Mouse (Mus musculus) ES-CJ7 (cell line): ENCODE data around the gene Maml3.
A peak's percentile ranks its signal among the peaks of the same experiment; 100 is the strongest.

Experiments
- DNase-seq: peaks from one replicate; pipeline ENCODE4 v3.0.0; 2011; ENCODE audit warnings: low read depth, low spot score

The Maml3 gene

GRCm38 (mm10) chr3:51745162-51745561, 359.7 kb downstream of the Maml3 start:
- no peak for DNase-seq

GRCm38 (mm10) chr3:51744339-51744759, 360.5 kb downstream of the Maml3 start:
- DNase-seq, result no peak

GRCm38 (mm10) chr3:51742405-51742804, 362.5 kb downstream of the Maml3 start:
- no peak for DNase-seq

GRCm38 (mm10) chr3:51741824-51742223, 363.1 kb downstream of the Maml3 start:
- no peak for DNase-seq

GRCm38 (mm10) chr3:51739835-51740112, 365.1 kb downstream of the Maml3 start:
- DNase-seq, result no peak

GRCm38 (mm10) chr3:51739049-51739834, 365.6 kb downstream of the Maml3 start:
- peak; percentile 22 for DNase-seq

- DNase-seq, result no peak
Measured at GRCm38 (mm10) chr3:51733685-51734084, 371.2 kb downstream of the Maml3 start.

- no peak for DNase-seq
Measured at GRCm38 (mm10) chr3:51731949-51732636, 372.8 kb downstream of the Maml3 start.

GRCm38 (mm10) chr3:51730662-51731061, 374.2 kb downstream of the Maml3 start:
- DNase-seq, result no peak

GRCm38 (mm10) chr3:51729109-51729918, 375.6 kb downstream of the Maml3 start:
- DNase-seq, result no peak

GRCm38 (mm10) chr3:51728456-51728855, 376.4 kb downstream of the Maml3 start:
- no peak for DNase-seq

GRCm38 (mm10) chr3:51727968-51728367, 376.9 kb downstream of the Maml3 start:
- no peak for DNase-seq

GRCm38 (mm10) chr3:51727487-51727886, 377.4 kb downstream of the Maml3 start:
- DNase-seq, result no peak

- no peak for DNase-seq
Measured at GRCm38 (mm10) chr3:51726257-51726656, 378.6 kb downstream of the Maml3 start.

GRCm38 (mm10) chr3:51719982-51720381, 384.9 kb downstream of the Maml3 start:
- DNase-seq, result no peak

- DNase-seq, result no peak
Measured at GRCm38 (mm10) chr3:51719373-51719772, 385.5 kb downstream of the Maml3 start.

- no peak for DNase-seq
Measured at GRCm38 (mm10) chr3:51717909-51718308, 387.0 kb downstream of the Maml3 start.

- DNase-seq, result no peak
Measured at GRCm38 (mm10) chr3:51717455-51717854, 387.4 kb downstream of the Maml3 start.

- DNase-seq, result no peak
Measured at GRCm38 (mm10) chr3:51714469-51714868, 390.4 kb downstream of the Maml3 start.

GRCm38 (mm10) chr3:51713233-51713632, 391.6 kb downstream of the Maml3 start:
- DNase-seq, result no peak

GRCm38 (mm10) chr3:51712382-51712781, 392.5 kb downstream of the Maml3 start:
- DNase-seq, result no peak

GRCm38 (mm10) chr3:51708746-51709411, 396.0 kb downstream of the Maml3 start:
- peak; percentile 51 for DNase-seq
